Mouse (Mus musculus) hindbrain, postnatal 0 days (tissue): Measurements from ENCODE around the gene Col9a2. TPM values are rescaled to one million over a fixed set of nuclear protein-coding genes. Genes with fewer than 3 reads are reported as not detected.
"Not testable (repeated sequence)": the region's sequence is repeated elsewhere in the genome, so short reads cannot be mapped to it uniquely, and the experiment has no call there.

Experiments
- ATAC-seq: fragments of 200-750 bp; cut with Nextera tagmentation; 2 replicates; pipeline ENCODE4 v1.8.0; 2017; ENCODE audit warnings: mild to moderate bottlenecking, moderate TSS enrichment, moderate library complexity
- DNase-seq: peaks from one replicate; pipeline ENCODE4 v3.0.0-alpha.2; 2015; ENCODE audit warnings: low spot score
- H3K27ac ChIP-seq: fragments of 300-500 bp; sonication (generic); 2 replicates; pipeline ENCODE4 v1.5.1; 2014; ENCODE audit warnings: mild to moderate bottlenecking
- H3K27me3 ChIP-seq: fragments of 300-500 bp; sonication (generic); 2 replicates; pipeline ENCODE4 v1.6.1; 2014; ENCODE audit warnings: low read length, mixed read lengths; ENCODE audit not compliant: insufficient read depth
- H3K36me3 ChIP-seq: fragments of 300-500 bp; sonication (generic); 2 replicates; pipeline ENCODE4 v1.6.1; 2014; ENCODE audit warnings: low read length, mixed read lengths; ENCODE audit not compliant: insufficient read depth
- H3K4me1 ChIP-seq: fragments of 300-500 bp; sonication (generic); 2 replicates; pipeline ENCODE4 v1.6.1; 2014; ENCODE audit warnings: antibody characterized with exemption, low read length, mixed read lengths; ENCODE audit not compliant: insufficient read depth
- H3K4me2 ChIP-seq: fragments of 300-500 bp; sonication (generic); 2 replicates; pipeline ENCODE4 v1.6.1; 2014; ENCODE audit warnings: low read depth, mild to moderate bottlenecking, low read length, moderate library complexity, mixed read lengths
- H3K4me3 ChIP-seq: fragments of 300-500 bp; sonication (generic); 2 replicates; pipeline ENCODE4 v1.5.1; 2014; ENCODE audit warnings: low read length
- H3K9ac ChIP-seq: fragments of 300-500 bp; sonication (generic); replicated peaks from 2 replicates; pipeline ENCODE4 v1.6.1; 2014; ENCODE audit warnings: mild to moderate bottlenecking, low read length, moderate library complexity, mixed read lengths
- H3K9me3 ChIP-seq: fragments of 300-500 bp; sonication (generic); 2 replicates; pipeline ENCODE4 v1.6.1; 2016; ENCODE audit warnings: low read length, mixed read lengths
- CTCF ChIP-seq: IDR thresholded peaks from 2 replicates; pipeline ENCODE4 v1.5.1; 2016; ENCODE audit warnings: antibody characterized with exemption, control low read depth, low read depth
- WGBS: fragments of 180-500 bp; shearing (Covaris S2); extraction: QIAGEN DNeasy Blood & Tissue Kit; methylation state at CpG from one replicate; pipeline ENCODE4 v1.1.7; 2014; 5-methylcytosine and 5-hydroxymethylcytosine counted together
- polyA plus RNA-seq: library from polyadenylated mRNA; unstranded; fragments of >200 nt; fragmentation: Nextera tagmentation; extraction: Ambion mirVana; gene quantifications from 2 replicates; pipeline ENCODE4 v1.2.1, GENCODE M21; 2015
- total RNA-seq: library from RNA; depleted of rRNA; stranded (reverse); fragments of >200 nt; gene quantifications from 2 replicates; pipeline ENCODE4 v1.2.3, GENCODE M21; 2014

Gene Col9a2
- total and polyA plus RNA-seq, 2 experiments from 2014 or later, result 23.8 to 39.8 TPM

GRCm38 (mm10) chr4:121051863-121052262 lies 12.7 kb downstream of the Col9a2 start:
- peak; percentile 28; the same call in 1 of the 2 replicates for TF ChIP-seq CTCF
- peak overlapping the region; percentile 49 for H3K4me2 ChIP-seq
- 0 out of 2 replicates have a peak overlapping the region, but pooled peaks have one; percentile 21 for H3K9ac ChIP-seq
- DNase-seq, result no peak
- H3K4me3 ChIP-seq, result no peak overlapping the region
- no peaks in the 10 kb centered on the region for H3K9me3 ChIP-seq
- ATAC-seq, result 0 out of 2 replicates have a peak, but pooled peaks have one; percentile 13
- no peaks in the 10 kb centered on the region for H3K27me3 ChIP-seq
- no peaks in the 10 kb centered on the region for H3K4me1 ChIP-seq
- 28% methylated on average over 4 of the region's 4 CpGs for WGBS
- H3K27ac ChIP-seq, result no peak overlapping the region
- no peaks in the 10 kb centered on the region for H3K36me3 ChIP-seq

GRCm38 (mm10) chr4:121052454-121053323 lies 13.5 kb downstream of the Col9a2 start:
- peak; percentile 59 for DNase-seq
- Histone ChIP-seq H3K4me3 (peak overlapping the region; percentile 29), H3K27me3 (no peaks in the 10 kb centered on the region), H3K9ac (0 out of 2 replicates have a peak overlapping the region, but pooled peaks have one; percentile 21), H3K4me1 (no peaks in the 10 kb centered on the region), H3K36me3 (no peaks in the 10 kb centered on the region), H3K4me2 (peak overlapping the region; percentile 49), H3K9me3 (no peaks in the 10 kb centered on the region), H3K27ac (no peak overlapping the region)
- ATAC-seq, result peak; percentile 82
- no peak for TF ChIP-seq CTCF
- 17% methylated on average over 35 of the region's 35 CpGs for WGBS

GRCm38 (mm10) chr4:121056342-121056741 lies 17.2 kb downstream of the Col9a2 start:
- peak; percentile 65 for TF ChIP-seq CTCF
- Histone ChIP-seq H3K4me2 (no peak overlapping the region), H3K9me3 (no peaks in the 10 kb centered on the region), H3K9ac (no peak overlapping the region), H3K27me3 (no peaks in the 10 kb centered on the region), H3K27ac (no peak overlapping the region), H3K36me3 (peaks cover 7% of the 10 kb centered on the region; the same call in 1 of the 2 replicates), H3K4me1 (no peaks in the 10 kb centered on the region), H3K4me3 (no peak overlapping the region)
- DNase-seq (no peak), ATAC-seq (no peak)
- 47% methylated on average over 3 of the region's 3 CpGs for WGBS

GRCm38 (mm10) chr4:121057032-121057431 lies 17.8 kb downstream of the Col9a2 start:
- H3K9me3 ChIP-seq, result no peaks in the 10 kb centered on the region
- 51% methylated on average over 2 of the region's 2 CpGs for WGBS
- H3K4me3 ChIP-seq, result no peak overlapping the region
- no peak for ATAC-seq
- no peak for DNase-seq
- peaks cover 7% of the 10 kb centered on the region; the same call in 1 of the 2 replicates for H3K36me3 ChIP-seq
- no peak overlapping the region for H3K27ac ChIP-seq
- no peak overlapping the region for H3K9ac ChIP-seq
- no peaks in the 10 kb centered on the region for H3K4me1 ChIP-seq
- TF ChIP-seq CTCF, result no peak
- H3K4me2 ChIP-seq, result no peak overlapping the region
- no peaks in the 10 kb centered on the region for H3K27me3 ChIP-seq

- H3K9me3 ChIP-seq, H3K27ac ChIP-seq, DNase-seq, H3K27me3 ChIP-seq, H3K9ac ChIP-seq, ATAC-seq, H3K4me2 ChIP-seq, H3K4me1 ChIP-seq, H3K4me3 ChIP-seq, H3K36me3 ChIP-seq: not testable (repeated sequence)
- 86% methylated on average over 10 of the region's 10 CpGs for WGBS
Measured at GRCm38 (mm10) chr4:121059218-121059617, 20.0 kb downstream of the Col9a2 start.

- DNase-seq (no peak), ATAC-seq (no peak)
- no peak for TF ChIP-seq CTCF
- Histone ChIP-seq H3K4me3 (no peak overlapping the region), H3K27ac (no peak overlapping the region), H3K9me3 (no peaks in the 10 kb centered on the region), H3K9ac (no peak overlapping the region), H3K36me3 (peaks cover 12% of the 10 kb centered on the region; the same call in 1 of the 2 replicates), H3K4me2 (no peak overlapping the region), H3K27me3 (no peaks in the 10 kb centered on the region), H3K4me1 (no peaks in the 10 kb centered on the region)
- 81% methylated on average over 2 of the region's 2 CpGs for WGBS
Measured at GRCm38 (mm10) chr4:121065336-121065735, 26.2 kb downstream of the Col9a2 start.

GRCm38 (mm10) chr4:121074250-121074649 lies 35.1 kb downstream of the Col9a2 start:
- no peak overlapping the region for H3K9ac ChIP-seq
- TF ChIP-seq CTCF, result no peak
- ATAC-seq, result no peak

More at GRCm38 (mm10) chr4:121074250-121074649, 35.1 kb downstream of the Col9a2 start:
- no peaks in the 10 kb centered on the region for H3K4me1 ChIP-seq
- no peak overlapping the region for H3K4me2 ChIP-seq
- H3K36me3 ChIP-seq, result peaks cover 18% of the 10 kb centered on the region
- no peaks in the 10 kb centered on the region for H3K9me3 ChIP-seq
- 79% methylated on average over 4 of the region's 4 CpGs for WGBS
- no peak overlapping the region for H3K4me3 ChIP-seq
- no peak for DNase-seq
- no peaks in the 10 kb centered on the region for H3K27me3 ChIP-seq
- no peak overlapping the region for H3K27ac ChIP-seq
